Mouse (Mus musculus) gonadal fat pad, adult 2 months (tissue): Measurements from ENCODE around the gene Lce3d. TPM values are rescaled to one million over a fixed set of nuclear protein-coding genes. Genes with fewer than 3 reads are reported as not detected.

Experiments
- DNase-seq: peaks from one replicate; pipeline ENCODE4 v3.0.0-alpha.2; 2012; ENCODE audit warnings: low read depth
- polyA plus RNA-seq: library from polyadenylated mRNA; depleted of rRNA; stranded (reverse); fragments of >200 nt; gene quantifications from 2 replicates; pipeline ENCODE4 v1.2.3, GENCODE M21; 2012; rRNA removed

Gene Lce3d
- not detected in 2 replicates for polyA plus RNA-seq

DNA sequence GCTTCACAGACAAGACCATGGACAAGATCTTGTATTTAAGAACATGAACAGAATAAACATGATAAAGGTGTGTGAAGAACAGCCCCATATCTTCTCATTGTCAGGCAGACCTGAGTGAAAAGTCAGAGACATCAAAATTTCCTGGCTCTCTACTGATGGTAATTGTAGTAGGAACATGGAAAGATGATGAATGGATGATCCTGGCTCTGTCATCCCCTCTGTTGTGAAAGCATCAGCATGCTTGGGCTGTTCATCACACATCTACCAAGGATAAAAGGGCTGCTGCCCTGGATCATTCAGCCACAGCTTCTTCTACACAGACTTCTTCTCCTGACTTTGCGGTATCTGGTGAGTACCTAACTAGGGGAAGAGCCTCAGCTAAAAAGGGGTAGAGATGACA is at the start of gene Lce3d:
Gene Lce3d, plus strand, starts transcription at position 301 of the 400 bp plus-strand sequence.
- DNase-seq, result no peak

DNA sequence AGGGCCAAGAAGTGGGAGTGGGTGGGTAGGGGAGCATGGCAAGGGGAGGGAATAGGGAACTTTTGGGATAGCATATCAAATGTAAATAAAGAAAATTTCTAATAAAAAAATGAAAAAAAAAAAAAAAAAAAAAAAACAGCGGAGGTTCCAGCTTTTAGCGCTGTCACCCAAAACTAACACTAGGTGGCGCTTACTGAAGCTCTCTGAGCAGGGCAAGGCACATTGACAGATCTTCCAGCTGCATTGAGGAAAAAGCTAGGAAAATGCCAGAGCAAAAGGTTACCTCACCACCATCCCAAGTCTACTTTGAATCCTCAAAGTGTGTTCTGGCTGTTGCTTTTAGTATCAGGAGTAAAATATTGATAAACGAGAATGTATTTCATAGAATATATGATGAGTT is 49.6 kb upstream of the Lce3d start:
- DNase-seq, result no peak

DNA sequence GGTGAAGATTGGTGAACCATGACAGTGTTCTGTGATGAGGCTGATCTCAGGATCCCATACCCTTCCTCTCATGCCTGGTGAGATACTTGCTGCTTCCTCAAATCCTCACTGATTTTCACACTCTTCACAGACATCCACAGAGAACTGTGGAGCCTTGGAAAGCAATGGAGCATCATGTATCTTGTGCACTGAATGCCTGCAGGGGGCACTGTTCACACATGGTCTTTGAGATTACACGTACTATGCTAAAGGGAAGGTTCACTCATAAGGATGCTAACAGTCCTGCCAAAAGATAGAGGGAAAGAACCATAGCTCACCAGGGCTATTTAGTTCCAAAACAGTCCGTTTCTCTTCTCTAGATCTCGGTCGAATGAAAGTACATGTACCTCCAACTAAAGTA is 36.8 kb upstream of the Lce3d start:
- DNase-seq, result no peak

DNA sequence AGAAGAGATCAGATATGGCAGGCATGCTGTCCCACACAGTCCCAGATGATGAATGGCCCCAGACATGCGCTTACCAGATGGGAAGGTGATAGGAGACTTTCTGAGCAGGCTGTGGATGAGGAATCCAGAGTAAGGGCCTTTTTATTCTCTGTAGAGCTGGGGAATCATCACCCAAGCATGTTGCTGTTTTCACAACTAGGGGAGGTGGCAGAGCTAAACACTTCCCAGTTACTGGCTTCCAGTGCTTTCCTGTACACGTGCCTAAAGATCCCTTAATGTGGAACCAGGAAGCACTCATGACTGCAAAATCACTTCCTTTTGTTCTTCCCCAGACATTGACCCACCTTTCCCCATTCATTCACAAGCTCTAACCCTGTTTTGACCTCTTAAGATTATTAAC is 31.1 kb upstream of the Lce3d start, which contains the start of gene Lce3a:
Gene Lce3a, minus strand, starts transcription at position 101 of the 400 bp plus-strand sequence.
- DNase-seq, result no peak

DNA sequence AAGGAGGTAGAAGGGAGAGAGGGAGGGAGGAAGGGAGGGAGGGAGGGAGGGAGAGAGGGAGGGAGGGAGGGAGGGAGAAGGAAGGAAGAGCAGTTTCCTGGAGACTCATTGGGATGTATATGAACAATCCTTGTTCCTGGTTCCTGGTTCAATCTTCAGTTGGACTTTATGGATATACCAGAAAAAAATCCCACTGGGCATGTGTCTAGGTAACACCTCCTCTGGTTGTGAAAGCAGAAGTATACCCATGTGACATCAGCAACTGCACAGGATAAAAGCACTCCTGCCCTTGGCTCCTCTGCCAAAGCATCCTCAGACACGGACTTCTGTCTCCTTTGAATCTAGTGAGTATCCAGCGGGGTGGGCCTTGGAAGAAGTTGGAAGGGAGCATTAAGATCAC is 24.5 kb upstream of the Lce3d start, which contains the start of gene Lce3b:
Gene Lce3b, plus strand, starts transcription at position 301 of the 400 bp plus-strand sequence.
- no peak for DNase-seq

DNA sequence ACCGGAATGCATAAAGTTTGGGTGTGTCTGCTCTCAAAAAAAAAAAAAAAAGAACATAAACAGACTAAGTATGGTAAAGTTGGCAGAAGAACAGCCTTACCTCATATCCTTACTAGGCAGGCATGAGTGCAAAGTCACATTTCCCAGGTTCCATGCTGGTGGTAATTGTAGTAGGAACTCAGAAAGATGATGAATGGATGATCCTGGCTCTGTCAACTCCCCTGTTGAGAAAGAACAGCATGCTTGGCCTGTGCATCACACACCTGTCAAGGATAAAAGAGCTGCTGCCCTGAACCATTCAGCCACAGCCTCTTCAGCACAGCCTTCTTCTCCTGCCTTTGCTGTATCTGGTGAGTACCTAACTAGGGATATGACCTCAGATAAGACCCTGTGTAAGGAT is 13.0 kb upstream of the Lce3d start, which contains the start of gene Lce3c:
Gene Lce3c, plus strand, starts transcription at position 301 of the 400 bp plus-strand sequence.
- DNase-seq, result no peak

DNA sequence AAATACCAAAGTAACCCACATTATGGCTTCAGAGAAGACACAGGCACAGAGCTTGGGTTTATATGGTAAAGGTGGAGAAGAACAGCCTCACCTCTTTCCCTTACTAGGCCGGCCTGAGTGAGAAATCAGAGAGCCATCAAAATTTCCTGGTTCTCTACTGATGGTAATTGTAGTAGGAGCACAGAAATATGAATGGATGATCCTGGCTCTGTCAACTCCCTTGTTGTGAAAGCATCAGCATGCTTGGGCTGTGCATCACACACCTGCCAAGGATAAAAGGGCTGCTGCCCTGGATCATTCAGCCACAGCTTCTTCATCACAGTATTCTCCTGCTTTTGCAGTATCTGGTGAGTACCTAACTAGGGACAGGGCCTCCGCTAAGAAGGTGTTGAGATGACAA is 9.6 kb downstream of the Lce3d start, which contains the start of gene Lce3e:
Gene Lce3e, plus strand, starts transcription at position 301 of the 400 bp plus-strand sequence.
- no peak for DNase-seq

DNA sequence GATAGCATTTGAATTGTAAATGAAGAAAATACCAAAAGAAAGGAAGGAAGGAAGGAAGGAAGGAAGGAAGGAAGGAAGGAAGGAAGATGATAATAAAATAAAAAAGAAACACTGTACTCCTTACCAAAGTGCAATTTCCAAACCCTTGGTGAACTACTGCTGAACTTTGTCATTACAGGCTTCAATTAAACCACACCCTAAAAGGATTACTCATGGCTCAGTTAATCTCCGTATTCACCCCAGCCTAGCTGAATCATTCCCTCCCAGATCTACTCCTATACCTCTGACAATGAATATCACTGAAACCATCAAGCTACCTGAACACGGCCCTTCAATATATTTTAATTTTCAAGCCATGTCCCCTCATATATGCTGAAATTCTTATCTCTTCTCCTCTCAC is 21.3 kb downstream of the Lce3d start:
- no peak for DNase-seq

DNA sequence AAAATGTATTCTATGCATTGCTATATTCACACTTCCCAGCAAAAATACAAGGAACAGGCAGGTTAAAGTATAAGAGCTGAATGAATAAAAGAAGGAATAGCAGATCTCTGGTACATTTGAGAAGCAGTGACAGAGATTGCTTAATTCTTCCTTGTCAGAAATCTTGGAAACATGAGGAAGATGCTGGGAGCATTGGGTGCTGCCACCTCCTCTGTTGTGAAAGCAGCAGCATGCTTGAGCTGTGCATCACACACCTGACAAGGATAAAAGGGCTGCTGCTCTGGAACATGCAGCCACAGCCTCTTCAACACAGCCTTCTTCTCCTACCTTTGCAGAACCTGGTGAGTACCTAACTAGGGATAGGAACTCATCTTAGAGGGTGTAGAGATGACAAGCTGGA is 34.7 kb downstream of the Lce3d start, which contains the start of gene Lce3f:
Gene Lce3f, plus strand, starts transcription at position 301 of the 400 bp plus-strand sequence.
- DNase-seq, result no peak

DNA sequence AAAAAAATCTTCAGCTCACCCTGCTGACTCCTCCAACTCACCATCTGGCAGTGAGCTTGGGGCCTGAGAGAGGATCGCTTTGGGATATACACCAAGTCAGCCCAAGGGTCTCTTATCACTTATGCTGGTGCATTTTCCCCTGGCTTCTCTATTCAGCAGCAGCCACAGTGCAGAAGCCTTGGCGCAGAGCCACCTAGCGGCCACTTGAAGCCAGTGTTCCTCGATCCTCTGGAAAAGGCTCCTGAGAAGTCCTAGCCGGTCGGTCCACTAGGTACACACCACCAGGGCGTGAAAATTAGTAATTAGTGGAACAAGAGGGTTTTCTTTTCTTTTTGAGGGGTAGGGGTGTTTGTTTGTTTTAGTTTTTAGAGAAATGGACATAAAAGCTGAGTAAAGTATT is 41.5 kb downstream of the Lce3d start:
- DNase-seq, result no peak

DNA sequence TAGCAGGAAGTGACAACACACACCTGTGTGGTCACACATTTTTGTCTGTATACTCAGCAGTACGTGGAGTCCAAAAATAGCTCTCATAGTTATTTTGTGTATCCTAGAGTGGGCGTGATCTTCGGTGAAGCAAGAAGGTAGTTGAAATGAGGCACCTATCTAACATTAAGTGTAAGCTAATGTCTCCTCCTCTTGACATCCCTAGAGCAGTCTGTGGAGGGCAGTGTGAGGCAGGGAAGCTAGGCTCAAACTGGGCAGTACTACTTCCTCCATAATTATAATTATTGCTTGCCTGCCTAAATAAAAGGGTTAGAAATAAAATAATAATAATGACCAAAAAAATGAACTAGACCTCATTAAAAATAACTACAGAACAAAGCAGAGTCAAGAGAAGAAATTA is 43.4 kb downstream of the Lce3d start:
- DNase-seq, result no peak

DNA sequence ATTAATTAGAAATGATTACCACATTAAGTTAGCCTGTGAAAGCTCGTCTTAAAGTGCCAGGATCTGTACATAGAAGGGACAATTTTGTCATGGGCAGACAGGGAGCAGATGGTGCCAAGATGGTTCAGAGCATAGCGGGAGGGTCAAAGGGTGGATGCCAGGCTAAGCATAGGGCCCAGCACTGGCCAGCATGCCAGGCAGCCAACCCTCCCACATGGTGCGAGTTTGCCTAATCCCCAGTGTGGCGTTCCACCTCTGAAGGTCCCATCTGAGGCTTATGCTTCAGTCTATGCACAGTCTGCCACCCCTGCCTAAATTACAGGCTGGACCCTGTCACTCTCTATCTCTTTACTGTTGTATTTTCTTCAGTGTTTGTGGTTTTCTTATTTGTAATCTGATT is 45.7 kb downstream of the Lce3d start:
- no peak for DNase-seq

Other genes with a start within 250 kb of the Lce3d start
- gene Lce1e, start 248.3 kb upstream of the Lce3d start, polyA plus RNA-seq, result not detected in 2 replicates
- gene Lce1f, start 237.0 kb upstream of the Lce3d start, polyA plus RNA-seq, result not detected in 2 replicates
- not detected in 2 replicates for gene Gm38119, start 218.3 kb upstream of the Lce3d start, polyA plus RNA-seq
- gene Lce1g, start 205.1 kb upstream of the Lce3d start, polyA plus RNA-seq, result not detected in 2 replicates
- gene Lce1h, start 192.3 kb upstream of the Lce3d start, polyA plus RNA-seq, result not detected in 2 replicates
- not detected in 2 replicates for gene Lce1i, start 178.5 kb upstream of the Lce3d start, polyA plus RNA-seq
- not detected in 2 replicates for gene Lce1j, start 166.9 kb upstream of the Lce3d start, polyA plus RNA-seq
- not detected in 2 replicates for gene Lce1k, start 149.5 kb upstream of the Lce3d start, polyA plus RNA-seq
- not detected in 2 replicates for gene Kprp, start 130.1 kb upstream of the Lce3d start, polyA plus RNA-seq
- not detected in 2 replicates for gene Lce1l, start 106.1 kb upstream of the Lce3d start, polyA plus RNA-seq
- gene 2310050C09Rik, start 87.2 kb upstream of the Lce3d start, polyA plus RNA-seq, result not detected in 2 replicates
- not detected in 2 replicates for gene Lce3a, start 31.2 kb upstream of the Lce3d start, polyA plus RNA-seq
- gene Lce3b, start 24.4 kb upstream of the Lce3d start, polyA plus RNA-seq, result not detected in 2 replicates
- gene Lce3c, start 12.9 kb upstream of the Lce3d start, polyA plus RNA-seq, result not detected in 2 replicates
- not detected in 2 replicates for gene Lce3e, start 9.7 kb downstream of the Lce3d start, polyA plus RNA-seq
- gene Lce3f, start 34.8 kb downstream of the Lce3d start, polyA plus RNA-seq, result not detected in 2 replicates
- gene Crct1, start 58.3 kb downstream of the Lce3d start, polyA plus RNA-seq, result not detected in 2 replicates
- not detected in 2 replicates for gene Lce1m, start 61.7 kb downstream of the Lce3d start, polyA plus RNA-seq
- gene Gm4858, start 111.4 kb downstream of the Lce3d start, polyA plus RNA-seq, result not detected in 2 replicates
- gene Crnn, start 187.4 kb downstream of the Lce3d start, polyA plus RNA-seq, result not detected in 2 replicates
- gene Flg2, start 239.9 kb downstream of the Lce3d start, polyA plus RNA-seq, result not detected in 2 replicates